Mouse (Mus musculus) heart, embryonic 13.5 days (tissue): ENCODE results near the gene Prkag3. TPM values are rescaled to one million over a fixed set of nuclear protein-coding genes. Genes with fewer than 3 reads are reported as not detected.

ENCODE experiments used
- ATAC-seq: fragments of 200-750 bp; cut with Nextera tagmentation; 2 replicates; pipeline ENCODE4 v1.8.0; 2017; ENCODE audit warnings: moderate TSS enrichment; ENCODE audit not compliant: insufficient number of reproducible peaks, low FRiP score, low TSS enrichment; ENCODE audit errors: extremely low read depth
- H3K27ac ChIP-seq: fragments of 300-500 bp; sonication (generic); replicated peaks from 2 replicates; pipeline ENCODE4 v1.5.1; 2015; ENCODE audit warnings: moderate library complexity, mild to moderate bottlenecking, inconsistent platforms
- H3K27me3 ChIP-seq: fragments of 300-500 bp; sonication (generic); replicated peaks from 2 replicates; pipeline ENCODE4 v1.6.1; 2015; ENCODE audit warnings: mild to moderate bottlenecking, inconsistent platforms
- H3K36me3 ChIP-seq: fragments of 300-500 bp; sonication (generic); 2 replicates; pipeline ENCODE4 v1.6.1; 2015; ENCODE audit warnings: mild to moderate bottlenecking, inconsistent platforms
- H3K4me1 ChIP-seq: fragments of 300-500 bp; sonication (generic); 2 replicates; pipeline ENCODE4 v1.6.1; 2015; ENCODE audit warnings: inconsistent platforms
- H3K4me2 ChIP-seq: fragments of 300-500 bp; sonication (generic); 2 replicates; pipeline ENCODE4 v1.6.1; 2015; ENCODE audit warnings: inconsistent platforms, mild to moderate bottlenecking, moderate library complexity
- H3K4me3 ChIP-seq: fragments of 300-500 bp; sonication (generic); 2 replicates; pipeline ENCODE4 v1.5.1; 2015; ENCODE audit warnings: moderate library complexity, mild to moderate bottlenecking, inconsistent platforms
- H3K9ac ChIP-seq: fragments of 300-500 bp; sonication (generic); 2 replicates; pipeline ENCODE4 v1.6.1; 2015; ENCODE audit warnings: inconsistent platforms, mild to moderate bottlenecking, moderate library complexity
- H3K9me3 ChIP-seq: fragments of 300-500 bp; sonication (generic); 2 replicates; pipeline ENCODE4 v1.6.1; 2016; ENCODE audit warnings: inconsistent platforms
- WGBS: fragments of 180-500 bp; shearing (Covaris S2); methylation state at CpG from one replicate; pipeline ENCODE4 v1.1.7; 2015; ENCODE audit warnings: mixed read lengths; 5-methylcytosine and 5-hydroxymethylcytosine counted together
- polyA plus RNA-seq: library from polyadenylated mRNA; unstranded; fragments of >200 nt; fragmentation: Nextera tagmentation; extraction: Ambion mirVana; gene quantifications from 2 replicates; pipeline ENCODE4 v1.2.1, GENCODE M21; 2015

The Prkag3 gene
- polyA plus RNA-seq, 1 experiment from 2014 or later: 4.2 TPM

DNA sequence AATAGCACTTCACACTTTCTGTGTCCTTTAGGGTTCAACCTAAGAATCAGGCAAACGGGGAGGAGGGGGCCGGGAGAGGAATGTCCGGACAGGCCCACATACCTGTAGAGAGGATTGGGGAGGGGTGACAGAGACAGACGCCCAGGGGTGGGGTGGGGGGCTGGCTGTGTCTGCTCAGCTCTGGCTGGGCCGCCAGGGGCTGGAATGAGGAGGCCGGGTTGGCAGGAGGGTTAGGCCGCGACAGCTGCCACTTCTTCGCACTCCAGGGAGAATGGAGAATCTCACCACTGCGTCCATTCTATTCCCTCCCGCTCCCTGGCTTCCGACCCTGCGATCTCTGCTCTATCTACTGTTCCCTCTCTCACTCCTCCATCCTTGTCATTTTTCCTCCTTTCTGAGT, 34.5 kb upstream of the Prkag3 start:
- WGBS: 6% methylated on average over 13 of the region's 13 CpGs
- H3K27me3 ChIP-seq: peaks cover 95% of the 10 kb centered on the region
- H3K9ac ChIP-seq: peak overlapping the region; percentile 25; the same call in 1 of the 2 replicates
- peaks cover 20% of the 10 kb centered on the region for H3K4me1 ChIP-seq
- H3K4me3 ChIP-seq: peak overlapping the region; percentile 55
- H3K36me3 ChIP-seq: no peaks in the 10 kb centered on the region
- ATAC-seq: no peak
- H3K27ac ChIP-seq: no peak overlapping the region
- H3K4me2 ChIP-seq: peak overlapping the region; percentile 89
- H3K9me3 ChIP-seq: 0 out of 2 replicates have a peak, but pooled peaks cover 5% of the 10 kb centered on the region

- H3K4me2 ChIP-seq: no peak overlapping the region
- 19% methylated on average over 14 of the region's 14 CpGs for WGBS
Observed at GRCm38 (mm10) chr1:74782045-74782444, 33.0 kb upstream of the Prkag3 start.

GRCm38 (mm10) chr1:74778934-74779486, 30.0 kb upstream of the Prkag3 start:
- H3K4me2 ChIP-seq: no peak overlapping the region
- H3K9me3 ChIP-seq: no peaks in the 10 kb centered on the region
- H3K4me1 ChIP-seq: peaks cover 23% of the 10 kb centered on the region
- H3K27ac ChIP-seq: no peak overlapping the region
- no peak overlapping the region for H3K9ac ChIP-seq
- H3K27me3 ChIP-seq: peaks cover 96% of the 10 kb centered on the region
- no peak for ATAC-seq
- WGBS: 8% methylated on average over 3 of the region's 3 CpGs
- H3K36me3 ChIP-seq: no peaks in the 10 kb centered on the region
- no peak overlapping the region for H3K4me3 ChIP-seq

More at GRCm38 (mm10) chr1:74782045-74782444, 33.0 kb upstream of the Prkag3 start:
- Histone ChIP-seq H3K27me3 (peaks cover 95% of the 10 kb centered on the region), H3K27ac (no peak overlapping the region), H3K4me1 (peaks cover 20% of the 10 kb centered on the region), H3K9ac (no peak overlapping the region), H3K9me3 (0 out of 2 replicates have a peak, but pooled peaks cover 5% of the 10 kb centered on the region), H3K36me3 (no peaks in the 10 kb centered on the region), H3K4me3 (peak overlapping the region; percentile 4; the same call in 1 of the 2 replicates)
- no peak for ATAC-seq

- H3K4me2 ChIP-seq: no peak overlapping the region
- H3K36me3 ChIP-seq: no peaks in the 10 kb centered on the region
- no peak overlapping the region for H3K9ac ChIP-seq
- peaks cover 93% of the 10 kb centered on the region for H3K27me3 ChIP-seq
- no peaks in the 10 kb centered on the region for H3K9me3 ChIP-seq
- 14% methylated on average over 5 of the region's 5 CpGs for WGBS
- H3K4me1 ChIP-seq: peaks cover 37% of the 10 kb centered on the region
- H3K4me3 ChIP-seq: no peak overlapping the region
- no peak for ATAC-seq
- no peak overlapping the region for H3K27ac ChIP-seq
Observed at GRCm38 (mm10) chr1:74775816-74776215, 26.8 kb upstream of the Prkag3 start.

DNA sequence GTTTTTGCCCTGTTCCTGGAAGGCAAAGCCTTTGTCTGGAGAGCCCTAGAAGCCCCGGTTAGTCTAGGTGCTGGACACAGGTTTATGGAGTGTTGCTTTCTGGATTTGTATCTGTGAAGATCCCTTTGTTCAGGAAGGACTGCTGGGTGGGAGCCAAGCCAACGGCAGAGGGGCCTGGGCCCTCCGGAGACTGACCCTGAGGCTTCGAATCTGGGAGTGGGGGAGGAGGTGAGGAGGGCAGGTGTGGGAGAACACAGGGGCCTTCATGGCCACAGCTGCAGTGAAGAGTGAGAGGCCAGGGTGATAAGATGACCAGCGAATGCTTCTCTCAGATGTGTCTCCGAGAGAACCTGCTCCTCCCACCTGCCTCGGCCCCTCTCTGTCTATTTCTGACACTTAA, 25.0 kb upstream of the Prkag3 start:
- H3K9ac ChIP-seq: no peak overlapping the region
- H3K36me3 ChIP-seq: no peaks in the 10 kb centered on the region
- H3K9me3 ChIP-seq: no peaks in the 10 kb centered on the region
- no peak for ATAC-seq
- H3K27me3 ChIP-seq: peaks cover 97% of the 10 kb centered on the region
- 16% methylated on average over 7 of the region's 7 CpGs for WGBS
- H3K4me1 ChIP-seq: peaks cover 47% of the 10 kb centered on the region
- H3K4me2 ChIP-seq: no peak overlapping the region
- no peak overlapping the region for H3K27ac ChIP-seq
- no peak overlapping the region for H3K4me3 ChIP-seq

- peak; percentile 53; the same call in 1 of the 2 replicates for ATAC-seq
- Histone ChIP-seq H3K4me3 (peak overlapping the region; percentile 58), H3K9me3 (no peaks in the 10 kb centered on the region), H3K4me1 (peaks cover 47% of the 10 kb centered on the region), H3K36me3 (no peaks in the 10 kb centered on the region), H3K9ac (no peak overlapping the region), H3K4me2 (peak overlapping the region; percentile 90), H3K27ac (no peak overlapping the region), H3K27me3 (peaks cover 97% of the 10 kb centered on the region)
- under 1% methylated on average over 15 of the region's 15 CpGs for WGBS
Observed at GRCm38 (mm10) chr1:74773136-74773535, 24.1 kb upstream of the Prkag3 start.

- H3K36me3 ChIP-seq: no peaks in the 10 kb centered on the region
- peak overlapping the region; percentile 90 for H3K4me2 ChIP-seq
- H3K9me3 ChIP-seq: no peaks in the 10 kb centered on the region
- peaks cover 47% of the 10 kb centered on the region for H3K4me1 ChIP-seq
- no peak for ATAC-seq
- no peak overlapping the region for H3K27ac ChIP-seq
- H3K9ac ChIP-seq: peak overlapping the region; percentile 77
- WGBS: under 1% methylated on average over 50 of the region's 51 CpGs
- H3K27me3 ChIP-seq: peaks cover 97% of the 10 kb centered on the region
- H3K4me3 ChIP-seq: peak overlapping the region; percentile 58
Observed at GRCm38 (mm10) chr1:74771931-74772620, 23.1 kb upstream of the Prkag3 start.

GRCm38 (mm10) chr1:74771845-74771930, 22.7 kb upstream of the Prkag3 start, which contains the start of gene Wnt6:
Wnt6 (plus strand) TSS chr1:74771892.
- WGBS: 0% methylated on average over 3 of the region's 8 CpGs
- Histone ChIP-seq H3K4me3 (peak within 1 kb of the TSS; percentile 58), H3K4me1 (peaks cover 47% of the 10 kb centered on the region), H3K27me3 (peaks cover 97% of the 10 kb centered on the region), H3K9ac (peak within 1 kb of the TSS; percentile 77), H3K9me3 (no peaks in the 10 kb centered on the region), H3K36me3 (no peaks in the 10 kb centered on the region), H3K4me2 (peak within 1 kb of the TSS; percentile 90), H3K27ac (no peak within 1 kb of the TSS)
- ATAC-seq: no peak

GRCm38 (mm10) chr1:74771467-74771844, 22.4 kb upstream of the Prkag3 start:
- peak overlapping the region; percentile 77 for H3K9ac ChIP-seq
- H3K9me3 ChIP-seq: no peaks in the 10 kb centered on the region
- H3K36me3 ChIP-seq: no peaks in the 10 kb centered on the region
- ATAC-seq: no peak
- peak overlapping the region; percentile 58 for H3K4me3 ChIP-seq
- peaks cover 47% of the 10 kb centered on the region for H3K4me1 ChIP-seq
- no peak overlapping the region for H3K27ac ChIP-seq
- 3% methylated on average over 5 of the region's 26 CpGs for WGBS
- H3K27me3 ChIP-seq: peaks cover 97% of the 10 kb centered on the region
- peak overlapping the region; percentile 90 for H3K4me2 ChIP-seq

DNA sequence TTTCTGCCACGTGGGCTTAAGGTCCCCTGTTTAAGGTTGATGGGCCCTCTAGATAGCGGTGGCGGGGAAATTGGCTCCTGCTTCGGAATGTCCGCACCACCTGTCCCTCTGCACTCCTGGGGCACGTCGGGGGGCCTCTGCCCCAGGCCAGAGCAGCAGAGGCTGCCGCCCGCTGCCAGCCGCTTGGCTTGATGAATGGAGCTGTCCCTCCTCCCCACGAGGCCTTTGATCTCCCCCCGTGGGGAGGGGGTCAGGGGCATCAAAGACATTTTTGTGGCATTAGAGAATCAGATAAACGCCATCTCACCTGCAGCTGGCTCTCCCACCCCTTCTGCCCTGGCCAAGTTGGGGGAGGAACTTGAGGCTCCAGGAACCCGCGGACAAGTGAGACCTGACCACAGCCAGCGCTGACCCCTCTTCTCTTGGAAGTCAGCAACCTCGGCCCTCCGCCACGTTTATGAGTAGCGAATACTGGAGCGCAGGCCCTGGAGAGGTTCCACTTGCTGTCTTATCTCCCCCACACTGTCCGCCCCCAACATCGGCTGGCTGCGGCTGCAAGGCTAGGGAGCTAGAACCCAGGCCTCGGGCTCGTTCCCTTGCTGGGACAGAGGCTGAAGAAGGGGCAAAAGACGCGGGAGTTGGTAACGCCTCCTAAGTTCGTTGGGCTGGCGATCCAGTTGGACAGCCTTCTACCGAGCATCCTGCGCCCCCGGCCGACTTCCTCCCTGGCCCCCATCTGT, 21.9 kb upstream of the Prkag3 start:
- 1% methylated on average over 35 of the region's 35 CpGs for WGBS
- Histone ChIP-seq H3K4me1 (peaks cover 44% of the 10 kb centered on the region), H3K27ac (no peak overlapping the region), H3K4me2 (peak overlapping the region; percentile 90), H3K36me3 (no peaks in the 10 kb centered on the region), H3K4me3 (peak overlapping the region; percentile 58), H3K9me3 (no peaks in the 10 kb centered on the region), H3K9ac (peak overlapping the region; percentile 77), H3K27me3 (peaks cover 96% of the 10 kb centered on the region)
- no peak for ATAC-seq

GRCm38 (mm10) chr1:74763081-74763480, 14.1 kb upstream of the Prkag3 start:
- Histone ChIP-seq H3K4me1 (no peaks in the 10 kb centered on the region), H3K27ac (no peak overlapping the region), H3K4me3 (no peak overlapping the region), H3K9me3 (no peaks in the 10 kb centered on the region), H3K4me2 (no peak overlapping the region), H3K9ac (no peak overlapping the region), H3K36me3 (no peaks in the 10 kb centered on the region), H3K27me3 (peaks cover 54% of the 10 kb centered on the region)
- no peak for ATAC-seq
- 4% methylated on average over 6 of the region's 6 CpGs for WGBS
